Mouse (Mus musculus): ENCODE data around the gene Selenop.

- TF ChIP-seq CTCF (IDR thresholded peaks at IDR 0.05; ENCODE audit: low read depth) (no peak), EP300 (IDR thresholded peaks at IDR 0.05; ENCODE audit: low read depth) (no peak)
Observed at GRCm38 (mm10) chr15:3303426-3303825, 35.1 kb downstream of the Selenop start, which contains the start of gene Ccdc152.
